Mouse (Mus musculus): ENCODE results near the gene Parp12. TPM values are rescaled to one million over a fixed set of nuclear protein-coding genes. Genes with fewer than 3 reads are reported as not detected.

Gene Parp12
- 37.5 TPM for polyA plus RNA-seq (2014; fragmentation: Illumina TruSeq; extraction: RNeasy Lipid Tissue Mini Kit (QIAGEN cat#74804); ENCODE audit: low read depth, low replicate concordance)

GRCm38 (mm10) chr6:39117584-39118455, at the start of gene Parp12:
Gene Parp12, minus strand, starts transcription at chr6:39118349.

Other genes with a start within 250 kb of the Parp12 start
- 0.74 TPM for gene Tbxas1, start 242.9 kb downstream of the Parp12 start, polyA plus RNA-seq (2014; fragmentation: Illumina TruSeq; extraction: RNeasy Lipid Tissue Mini Kit (QIAGEN cat#74804); ENCODE audit: low read depth, low replicate concordance)
- 15.7 TPM for gene Hipk2, start 242.2 kb downstream of the Parp12 start, polyA plus RNA-seq (2014; fragmentation: Illumina TruSeq; extraction: RNeasy Lipid Tissue Mini Kit (QIAGEN cat#74804); ENCODE audit: low read depth, low replicate concordance)
- gene Kdm7a, start 88.4 kb upstream of the Parp12 start, polyA plus RNA-seq (2014; fragmentation: Illumina TruSeq; extraction: RNeasy Lipid Tissue Mini Kit (QIAGEN cat#74804); ENCODE audit: low read depth, low replicate concordance) = 12.7 TPM